Mouse (Mus musculus) neural tube, embryonic 14.5 days (tissue): ENCODE data around the gene Gm7247. TPM values are rescaled to one million over a fixed set of nuclear protein-coding genes. Genes with fewer than 3 reads are reported as not detected.

Source experiments
- ATAC-seq: fragments of 200-750 bp; cut with Nextera tagmentation; 2 replicates; pipeline ENCODE4 v1.8.0; 2017; ENCODE audit warnings: low read depth, mild to moderate bottlenecking, moderate TSS enrichment, moderate library complexity
- H3K27ac ChIP-seq: fragments of 300-500 bp; sonication (generic); 2 replicates; pipeline ENCODE4 v1.5.1; 2014; ENCODE audit warnings: low read depth, mild to moderate bottlenecking, control low read depth, low read length, moderate library complexity, mixed read lengths
- H3K27me3 ChIP-seq: fragments of 300-500 bp; sonication (generic); 2 replicates; pipeline ENCODE4 v1.6.1; 2014; ENCODE audit warnings: low read length; ENCODE audit not compliant: control insufficient read depth, insufficient read depth
- H3K36me3 ChIP-seq: fragments of 300-500 bp; sonication (generic); 2 replicates; pipeline ENCODE4 v1.6.1; 2014; ENCODE audit warnings: low read length, mixed read lengths; ENCODE audit not compliant: control insufficient read depth, insufficient read depth
- H3K4me1 ChIP-seq: fragments of 300-500 bp; sonication (generic); 2 replicates; pipeline ENCODE4 v1.6.1; 2014; ENCODE audit warnings: low read length; ENCODE audit not compliant: control insufficient read depth, insufficient read depth
- H3K4me2 ChIP-seq: fragments of 300-500 bp; sonication (generic); 2 replicates; pipeline ENCODE4 v1.6.1; 2014; ENCODE audit warnings: mild to moderate bottlenecking, low read depth, low read length, control low read depth
- H3K4me3 ChIP-seq: fragments of 300-500 bp; sonication (generic); 2 replicates; pipeline ENCODE4 v1.5.1; 2014; ENCODE audit warnings: low read depth, low read length, control low read depth, mixed read lengths
- H3K9ac ChIP-seq: fragments of 300-500 bp; sonication (generic); replicated peaks from 2 replicates; pipeline ENCODE4 v1.6.1; 2014; ENCODE audit warnings: low read depth, mild to moderate bottlenecking, control low read depth, low read length, mixed read lengths
- H3K9me3 ChIP-seq: fragments of 300-500 bp; sonication (generic); 2 replicates; pipeline ENCODE4 v1.6.1; 2016; ENCODE audit warnings: low read length; ENCODE audit not compliant: control insufficient read depth
- WGBS: fragments of 180-500 bp; shearing (Covaris S2); extraction: QIAGEN DNeasy Blood & Tissue Kit; methylation state at CpG from one replicate; pipeline ENCODE4 v1.1.7; 2014; 5-methylcytosine and 5-hydroxymethylcytosine counted together
- polyA plus RNA-seq: library from polyadenylated mRNA; unstranded; fragments of >200 nt; fragmentation: Nextera tagmentation; extraction: Ambion mirVana; gene quantifications from 2 replicates; pipeline ENCODE4 v1.2.1, GENCODE M21; 2014

Gm7247 gene
- not detected in 2 replicates for polyA plus RNA-seq

DNA sequence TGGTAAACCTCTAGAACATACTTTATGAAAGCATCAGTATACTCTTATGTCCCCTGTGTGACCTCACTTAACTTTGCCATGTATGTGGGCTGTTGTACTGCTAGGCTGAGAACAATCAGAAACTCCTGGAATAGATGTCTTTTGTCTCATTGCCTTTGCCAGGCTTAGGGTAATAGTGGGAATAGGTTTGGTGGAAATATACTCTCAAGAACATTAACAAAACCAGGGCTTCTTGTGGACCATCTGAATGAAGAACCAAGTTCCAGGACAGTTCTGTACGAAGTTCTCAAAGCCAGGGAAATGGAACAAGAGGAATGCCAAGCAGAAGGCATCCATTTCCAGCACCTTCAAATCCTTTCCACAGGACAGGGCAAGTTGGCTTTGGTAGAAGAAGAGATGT, at the start of gene Gm7247:
Gm7247 (plus strand) TSS at position 301 of the 400 bp plus-strand sequence.
- no peak within 1 kb of the TSS for H3K4me2 ChIP-seq
- no peak within 1 kb of the TSS for H3K9ac ChIP-seq
- no peaks in the 10 kb centered on the region for H3K27me3 ChIP-seq
- no peak within 1 kb of the TSS for H3K27ac ChIP-seq
- WGBS: 97% methylated on average over 1 of the region's 1 CpGs
- no peak within 1 kb of the TSS for H3K4me3 ChIP-seq
- no peak for ATAC-seq
- H3K4me1 ChIP-seq: no peaks in the 10 kb centered on the region
- H3K9me3 ChIP-seq: no peaks in the 10 kb centered on the region
- no peaks in the 10 kb centered on the region for H3K36me3 ChIP-seq

DNA sequence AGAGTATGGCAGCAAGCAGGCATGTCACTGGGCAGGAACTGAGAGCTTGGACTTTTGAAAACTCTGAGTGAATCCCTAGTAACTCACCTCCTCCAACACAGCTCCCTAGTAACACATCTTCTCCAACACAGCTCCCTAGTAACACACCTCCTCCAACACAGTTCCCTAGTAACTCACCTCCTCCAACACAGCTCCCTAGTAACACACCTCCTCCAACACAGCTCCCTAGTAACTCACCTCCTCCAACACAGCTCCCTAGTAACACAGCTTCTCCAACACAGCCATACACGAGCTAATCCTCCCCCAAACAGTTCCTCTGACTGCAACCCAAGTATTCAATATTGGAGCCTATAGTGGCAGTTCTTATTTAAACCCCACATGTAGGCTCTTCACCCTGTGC, 37.6 kb upstream of the Gm7247 start:
- Histone ChIP-seq H3K9ac (no peak overlapping the region), H3K27me3 (no peaks in the 10 kb centered on the region), H3K27ac (no peak overlapping the region), H3K4me3 (no peak overlapping the region), H3K4me1 (no peaks in the 10 kb centered on the region), H3K4me2 (no peak overlapping the region), H3K36me3 (no peaks in the 10 kb centered on the region), H3K9me3 (no peaks in the 10 kb centered on the region)
- ATAC-seq: no peak
- 70% methylated on average over 1 of the region's 1 CpGs for WGBS

DNA sequence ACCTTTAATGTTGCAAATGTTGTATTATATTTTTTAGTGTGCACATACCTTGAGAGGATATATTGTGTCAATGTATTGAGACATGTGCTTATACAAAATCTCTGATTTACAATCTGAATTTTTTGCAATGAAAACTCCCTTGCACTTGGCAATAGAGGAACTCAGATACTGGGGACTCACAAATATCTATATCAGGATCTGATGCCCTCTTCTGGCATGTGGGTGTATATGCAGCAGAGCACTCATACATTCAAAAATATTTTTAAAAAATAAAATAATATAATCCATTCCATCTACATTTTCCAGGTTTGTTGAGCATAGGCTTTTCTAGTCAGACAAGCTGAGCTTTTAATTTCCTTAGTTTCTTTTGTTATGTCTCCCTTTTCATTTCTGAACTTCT, 15.5 kb upstream of the Gm7247 start:
- Histone ChIP-seq H3K4me1 (no peaks in the 10 kb centered on the region), H3K27me3 (no peaks in the 10 kb centered on the region), H3K9me3 (no peaks in the 10 kb centered on the region), H3K36me3 (no peaks in the 10 kb centered on the region), H3K27ac (no peak overlapping the region), H3K9ac (no peak overlapping the region), H3K4me2 (no peak overlapping the region), H3K4me3 (no peak overlapping the region)
- ATAC-seq: no peak

DNA sequence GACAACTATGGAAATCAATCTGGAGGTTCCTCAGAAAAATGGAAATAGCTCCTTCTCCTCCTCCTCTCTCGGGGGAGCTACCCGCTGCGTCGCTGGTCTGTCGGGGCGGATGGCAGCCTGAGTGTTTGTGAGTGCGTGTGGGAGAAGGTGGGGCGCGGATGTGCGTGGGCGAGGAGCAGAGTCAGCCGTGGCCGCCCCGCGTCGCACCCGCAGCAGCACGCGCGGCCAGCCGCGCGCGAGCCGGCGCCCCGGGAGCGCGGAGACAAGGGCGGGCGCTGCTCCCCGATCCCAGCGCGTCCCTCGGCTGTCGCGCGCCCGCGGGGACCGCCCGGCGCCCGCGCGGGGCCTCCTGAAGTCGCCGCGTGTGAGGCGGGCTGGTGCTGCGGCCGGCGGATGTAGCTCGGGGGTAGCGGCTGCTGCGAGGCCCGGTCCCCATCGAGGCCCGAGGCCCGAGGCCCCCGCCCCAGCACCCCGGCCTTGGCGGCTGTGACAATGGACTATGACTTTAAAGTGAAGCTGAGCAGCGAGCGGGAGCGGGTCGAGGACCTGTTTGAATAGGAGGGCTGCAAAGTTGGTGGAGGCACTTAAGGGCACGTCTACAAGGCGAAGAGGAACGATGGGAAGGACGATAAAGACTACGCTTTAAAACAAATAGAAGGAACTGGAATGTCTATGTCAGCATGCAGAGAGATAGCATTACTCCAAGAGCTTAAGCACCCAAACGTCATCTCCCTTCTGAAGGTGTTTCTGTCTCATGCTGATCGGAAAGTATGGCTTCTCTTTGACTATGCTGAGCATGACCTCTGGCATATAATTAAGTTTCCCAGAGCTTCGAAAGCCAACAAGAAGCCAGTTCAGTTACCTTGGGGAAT, 3.2 kb upstream of the Gm7247 start:
- Histone ChIP-seq H3K9me3 (no peaks in the 10 kb centered on the region), H3K4me1 (no peaks in the 10 kb centered on the region), H3K9ac (peak overlapping the region; percentile 58), H3K4me2 (peak overlapping the region; percentile 84), H3K4me3 (peak overlapping the region; percentile 48), H3K27me3 (no peaks in the 10 kb centered on the region), H3K27ac (no peak overlapping the region), H3K36me3 (no peaks in the 10 kb centered on the region)
- 5% methylated on average over 63 of the region's 75 CpGs for WGBS
- ATAC-seq: peak; percentile 95

DNA sequence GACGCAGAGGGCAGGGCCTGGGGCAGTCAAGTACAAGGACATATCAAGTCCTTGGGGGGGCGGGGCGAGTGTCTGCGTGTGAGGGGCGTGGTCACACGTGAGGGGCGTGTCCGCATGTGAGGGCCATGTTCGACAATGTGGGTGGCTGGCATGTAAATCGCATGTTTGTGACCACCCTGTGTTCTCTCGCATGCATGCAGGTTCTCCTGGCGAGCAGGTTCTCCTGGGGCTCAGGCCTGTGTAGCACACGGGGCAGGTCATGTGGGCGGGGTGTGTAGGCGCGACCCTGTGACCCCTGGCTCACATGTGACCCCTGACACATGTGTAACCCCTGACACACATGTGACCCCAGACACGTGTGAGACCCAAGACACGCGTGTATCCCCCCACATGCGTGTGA, 21.2 kb downstream of the Gm7247 start:
- Histone ChIP-seq H3K36me3 (no peaks in the 10 kb centered on the region), H3K9ac (no peak overlapping the region), H3K9me3 (no peaks in the 10 kb centered on the region; the same call in 1 of the 2 replicates), H3K4me1 (no peaks in the 10 kb centered on the region), H3K27me3 (no peaks in the 10 kb centered on the region), H3K4me3 (no peak overlapping the region), H3K27ac (no peak overlapping the region), H3K4me2 (no peak overlapping the region)
- 96% methylated on average over 20 of the region's 20 CpGs for WGBS
- no peak for ATAC-seq

DNA sequence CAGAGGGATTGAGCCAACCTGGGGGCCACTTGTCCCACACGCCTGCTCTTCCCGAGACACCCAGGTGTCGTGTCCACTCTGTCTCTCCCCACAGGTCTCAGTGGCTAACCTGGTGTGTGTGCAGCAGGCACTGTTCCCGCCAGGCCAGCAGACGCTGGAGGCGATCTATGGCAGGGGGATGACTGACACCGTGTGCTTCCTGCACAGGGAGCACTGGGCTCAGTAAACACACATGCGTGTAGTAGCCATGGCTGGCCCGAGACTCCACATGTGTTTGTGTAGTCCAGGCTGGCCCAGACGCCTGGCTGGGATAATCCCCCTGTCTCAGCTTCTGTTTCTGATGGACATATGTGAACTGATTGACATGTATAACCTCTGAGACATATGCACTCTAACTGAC, 22.8 kb downstream of the Gm7247 start:
- H3K9me3 ChIP-seq: no peaks in the 10 kb centered on the region; the same call in 1 of the 2 replicates
- no peak overlapping the region for H3K4me3 ChIP-seq
- WGBS: 96% methylated on average over 10 of the region's 10 CpGs
- H3K27ac ChIP-seq: no peak overlapping the region
- no peaks in the 10 kb centered on the region for H3K36me3 ChIP-seq
- no peak overlapping the region for H3K4me2 ChIP-seq
- no peaks in the 10 kb centered on the region for H3K27me3 ChIP-seq
- H3K9ac ChIP-seq: no peak overlapping the region
- peak; percentile 47; the same call in 1 of the 2 replicates for ATAC-seq
- H3K4me1 ChIP-seq: no peaks in the 10 kb centered on the region

DNA sequence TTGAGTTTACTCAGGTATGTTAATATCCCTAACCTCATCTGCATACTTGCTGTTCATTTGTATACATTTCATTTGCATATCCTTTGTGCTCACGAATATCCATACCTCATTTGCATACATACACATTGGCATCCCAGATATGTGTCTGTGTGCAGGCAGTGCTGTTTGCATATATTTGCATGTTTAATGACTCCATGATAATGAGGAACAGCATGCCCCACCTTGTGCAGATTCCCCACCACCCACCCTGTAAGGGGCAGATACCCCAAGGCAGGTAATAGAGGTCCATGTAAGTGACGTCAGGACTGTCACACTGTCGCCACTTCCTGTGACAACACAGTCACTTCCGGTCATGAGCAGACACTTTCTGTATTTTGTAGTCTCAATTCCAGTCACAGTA, 24.2 kb downstream of the Gm7247 start:
- H3K9ac ChIP-seq: no peak overlapping the region
- H3K4me3 ChIP-seq: no peak overlapping the region
- ATAC-seq: peak; percentile 74
- 60% methylated on average over 4 of the region's 4 CpGs for WGBS
- no peaks in the 10 kb centered on the region; the same call in 1 of the 2 replicates for H3K9me3 ChIP-seq
- H3K4me2 ChIP-seq: no peak overlapping the region
- H3K27ac ChIP-seq: no peak overlapping the region
- H3K36me3 ChIP-seq: no peaks in the 10 kb centered on the region
- no peaks in the 10 kb centered on the region for H3K4me1 ChIP-seq
- no peaks in the 10 kb centered on the region for H3K27me3 ChIP-seq

DNA sequence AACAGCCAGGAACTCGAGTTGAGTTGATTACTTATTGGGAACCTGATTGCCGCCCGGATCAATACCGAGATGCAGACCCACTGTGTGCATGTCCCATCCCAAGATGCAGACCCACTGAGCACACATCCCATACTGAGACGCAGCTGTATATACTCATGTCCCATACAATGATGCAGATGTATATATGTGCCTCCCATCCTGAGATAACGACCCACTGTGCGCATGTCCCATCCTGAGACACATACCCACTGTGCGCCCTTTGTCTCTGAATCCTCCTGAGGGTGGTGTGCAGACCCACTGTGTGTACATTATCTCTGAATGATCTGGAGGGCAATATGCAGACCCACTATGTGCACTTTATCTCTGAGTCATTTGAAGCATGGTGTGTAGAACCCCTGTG, 26.2 kb downstream of the Gm7247 start:
- no peak overlapping the region for H3K9ac ChIP-seq
- H3K4me3 ChIP-seq: no peak overlapping the region
- no peaks in the 10 kb centered on the region for H3K27me3 ChIP-seq
- H3K27ac ChIP-seq: no peak overlapping the region
- no peak overlapping the region for H3K4me2 ChIP-seq
- no peaks in the 10 kb centered on the region; the same call in 1 of the 2 replicates for H3K9me3 ChIP-seq
- WGBS: 96% methylated on average over 8 of the region's 8 CpGs
- no peaks in the 10 kb centered on the region for H3K4me1 ChIP-seq
- ATAC-seq: no peak
- no peaks in the 10 kb centered on the region for H3K36me3 ChIP-seq

DNA sequence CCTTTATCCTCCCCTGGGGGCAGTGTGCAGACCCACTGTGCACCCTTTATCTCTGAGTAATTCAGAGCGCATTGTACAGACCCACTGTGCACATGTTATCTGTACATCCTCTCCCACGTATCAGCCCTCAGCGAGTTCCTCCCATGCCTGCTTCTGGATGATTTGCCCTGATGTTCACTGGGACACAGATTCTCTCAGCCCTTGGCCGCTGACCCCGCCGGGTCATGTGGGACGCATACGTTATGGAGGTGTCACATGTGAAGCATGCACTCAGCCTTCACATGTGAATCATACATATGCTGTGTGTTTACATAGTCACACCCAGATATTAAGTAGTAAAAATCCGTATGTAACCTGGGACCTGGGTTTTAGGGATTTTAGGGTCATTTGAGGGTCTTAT, 26.7 kb downstream of the Gm7247 start:
- Histone ChIP-seq H3K4me2 (no peak overlapping the region), H3K36me3 (no peaks in the 10 kb centered on the region), H3K9me3 (no peaks in the 10 kb centered on the region; the same call in 1 of the 2 replicates), H3K4me1 (no peaks in the 10 kb centered on the region), H3K9ac (no peak overlapping the region), H3K4me3 (no peak overlapping the region), H3K27ac (no peak overlapping the region), H3K27me3 (no peaks in the 10 kb centered on the region)
- WGBS: 96% methylated on average over 9 of the region's 9 CpGs
- 0 out of 2 replicates have a peak, but pooled peaks have one; percentile 18 for ATAC-seq
